Mouse (Mus musculus) kidney, postnatal 14 days (tissue): ENCODE measurements at regions not wholly inside any gene's neighbourhood (a gene's known extent, or its start where the extent isn't known, plus 50 kb on each side); places are given as distances from the start of the nearest gene placed in this dataset.
A peak's percentile ranks its signal among the peaks of the same experiment; 100 is the strongest.

Experiments used
- DNase-seq: peaks from one replicate; pipeline ENCODE4 v3.0.0; 2022; ENCODE audit warnings: mixed read lengths

DNA sequence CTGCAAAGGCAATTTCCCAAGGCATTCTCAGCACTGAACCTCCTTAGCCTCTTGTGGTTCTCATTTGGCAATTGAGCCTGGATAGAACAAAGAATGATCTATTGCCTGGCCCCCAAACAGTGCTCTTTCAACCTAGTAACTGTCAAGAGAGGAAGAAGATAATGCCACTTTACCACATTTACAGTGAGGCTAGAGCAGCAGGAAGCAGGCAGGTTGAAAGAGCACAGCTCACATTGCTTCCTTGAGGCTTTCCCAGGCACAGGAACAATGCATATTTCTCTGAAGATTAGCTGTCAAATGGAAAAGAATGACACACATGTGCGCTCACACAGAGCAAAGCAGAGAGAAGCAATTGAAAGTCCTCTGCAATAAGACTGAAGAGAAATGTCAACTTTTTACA, 1221.0 kb upstream of the Flrt2 start:
- DNase-seq: peak; percentile 39

DNA sequence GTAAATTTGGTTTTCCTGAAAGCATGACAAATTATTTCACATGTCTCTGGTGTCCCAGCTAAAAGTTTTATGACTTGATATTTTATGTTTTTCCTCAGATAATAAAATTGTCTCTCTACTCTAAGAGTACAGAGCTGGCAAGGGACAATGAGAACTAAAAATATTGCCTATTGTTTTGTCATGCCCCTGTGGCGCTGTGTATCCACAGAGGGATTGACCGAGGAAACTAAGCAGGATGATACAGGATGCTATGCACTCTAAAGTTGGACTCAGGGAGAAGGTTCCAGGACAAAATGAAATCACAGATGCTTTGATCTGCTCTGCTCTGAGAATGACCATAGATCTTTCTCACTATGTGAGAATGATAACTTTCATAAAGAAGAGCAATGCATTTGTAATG, 1203.3 kb upstream of the Flrt2 start:
- peak; percentile 19 for DNase-seq

DNA sequence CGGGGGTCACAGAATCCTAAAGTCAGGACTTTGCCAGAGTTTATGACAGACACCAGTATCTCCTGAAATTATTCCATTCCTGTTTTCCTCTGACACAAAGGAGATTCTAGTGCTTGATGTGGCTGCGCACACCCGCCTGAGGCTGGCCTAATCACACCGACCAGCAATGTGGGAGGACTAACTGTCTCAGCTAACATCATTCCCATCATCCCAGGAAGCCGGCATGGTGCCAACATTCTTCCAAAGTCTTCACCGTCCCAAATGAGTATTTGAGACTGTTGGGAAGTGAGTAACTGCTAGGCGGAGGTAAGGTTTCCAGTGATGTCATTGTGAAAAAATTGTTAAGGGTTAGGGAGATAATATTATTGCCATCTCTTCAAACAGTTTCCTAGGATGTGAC, 1183.9 kb upstream of the Flrt2 start:
- DNase-seq: no peak

DNA sequence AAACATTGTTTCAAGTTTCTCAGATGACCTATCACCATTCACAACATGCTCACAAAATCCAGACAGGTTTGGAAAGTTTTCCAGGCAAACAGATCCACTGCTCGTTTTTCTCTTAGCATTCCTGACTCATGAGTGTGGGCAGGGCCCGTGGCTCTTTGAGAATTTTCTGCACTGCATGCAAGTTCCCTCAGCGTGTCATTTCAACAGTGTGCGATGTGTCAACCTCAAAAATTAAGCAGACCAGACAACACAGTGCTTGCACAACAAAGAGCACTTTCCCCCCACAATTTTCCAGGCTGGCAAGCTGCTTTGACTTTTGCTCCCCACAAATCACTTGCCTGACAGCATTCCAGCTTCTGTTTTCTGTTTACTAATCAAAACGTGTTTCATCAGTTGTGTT, 1182.2 kb upstream of the Flrt2 start:
- DNase-seq: peak; percentile 23

DNA sequence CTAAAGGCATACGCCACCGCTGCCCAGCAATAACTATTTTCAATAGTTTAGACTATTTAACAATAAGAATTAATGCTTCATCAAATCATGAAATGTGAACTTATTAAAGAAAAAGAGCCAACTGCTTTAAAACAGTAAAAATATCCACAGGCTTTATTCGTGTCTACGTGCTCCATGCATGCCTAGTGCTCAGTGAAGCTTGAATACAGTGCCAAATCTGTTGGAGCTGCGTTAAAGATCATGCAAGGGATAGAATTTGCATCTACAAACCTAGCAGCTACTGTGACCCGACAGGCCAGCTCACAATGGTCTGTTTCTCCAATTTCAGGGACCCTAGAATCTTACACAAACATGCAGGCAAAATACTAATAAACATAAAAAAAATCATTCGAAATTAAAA, 1147.3 kb upstream of the Flrt2 start:
- peak; percentile 8 for DNase-seq

DNA sequence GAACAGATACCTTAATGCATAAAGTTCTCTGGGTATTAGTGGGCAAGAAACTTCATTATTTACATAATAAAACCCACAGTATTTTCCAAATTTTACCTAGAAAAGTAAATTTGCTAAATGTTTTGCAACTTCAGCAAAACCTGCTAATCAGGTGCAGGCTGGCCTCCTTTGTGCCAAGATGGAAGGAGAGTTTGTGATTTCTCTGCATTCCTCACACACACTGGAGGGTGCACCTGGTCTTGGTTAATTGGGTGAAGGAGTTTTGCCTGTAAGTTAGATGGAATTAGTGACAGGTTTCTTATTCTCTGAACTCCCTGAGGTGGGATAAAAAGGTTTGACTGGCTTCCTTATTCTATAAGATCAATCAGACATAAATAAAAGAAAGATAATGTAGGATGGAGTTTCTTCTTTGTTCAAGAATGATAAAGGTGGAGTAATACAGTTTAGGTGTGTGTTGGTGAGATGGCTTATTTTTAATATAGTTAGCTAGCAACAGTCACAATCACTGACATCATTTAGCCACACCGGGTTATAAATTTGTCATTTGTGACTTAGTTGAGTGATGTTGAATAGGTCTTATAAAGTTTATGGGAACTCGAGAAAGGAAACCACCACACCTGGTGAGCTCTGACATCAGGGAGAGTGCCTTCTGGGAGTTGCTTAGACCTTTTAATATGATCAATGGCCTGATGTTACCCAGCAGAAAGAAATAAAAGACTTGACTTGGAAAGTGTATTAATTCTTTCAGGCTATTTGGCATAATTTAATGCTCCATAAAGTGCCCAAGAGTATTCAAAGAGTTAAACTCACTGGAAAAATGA, 1131.4 kb upstream of the Flrt2 start:
- DNase-seq: no peak

DNA sequence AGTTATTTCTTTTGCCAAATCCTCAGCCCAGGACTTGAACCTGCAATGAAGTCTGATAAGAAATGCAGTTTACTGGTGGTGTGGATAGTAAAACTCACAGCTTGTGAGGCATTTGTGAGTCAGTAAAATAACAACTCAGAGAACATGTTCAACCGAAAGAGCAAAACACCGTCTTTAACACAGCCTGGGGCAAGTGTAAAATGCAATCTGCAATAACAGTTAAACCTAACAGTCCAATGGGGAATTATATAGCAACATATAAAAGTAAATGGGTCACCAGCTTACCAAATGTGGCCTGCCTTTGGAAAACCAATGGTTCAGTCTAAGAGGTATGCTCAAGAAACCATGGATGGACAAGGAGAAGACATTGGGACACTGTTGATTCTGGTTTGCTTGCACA, 1117.0 kb upstream of the Flrt2 start:
- no peak for DNase-seq

DNA sequence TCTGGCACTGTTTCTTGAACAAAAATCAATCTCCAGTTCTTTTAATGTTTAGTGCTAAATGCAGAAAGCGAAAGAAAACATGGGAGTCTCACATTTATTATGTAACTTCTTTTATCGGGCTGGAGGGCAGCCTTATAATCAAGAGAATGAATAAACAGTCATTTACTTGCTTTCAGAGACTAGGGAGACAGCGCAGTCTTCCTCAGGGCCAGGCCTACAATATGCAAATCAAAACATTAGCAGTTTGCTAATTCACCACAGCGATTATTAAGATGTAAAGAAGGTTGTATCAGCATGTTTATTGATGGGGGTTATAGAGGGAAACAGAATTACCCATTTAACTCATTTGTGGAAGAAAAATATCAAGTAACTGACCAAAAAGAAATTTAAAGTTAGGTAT, 1111.7 kb upstream of the Flrt2 start:
- no peak for DNase-seq

DNA sequence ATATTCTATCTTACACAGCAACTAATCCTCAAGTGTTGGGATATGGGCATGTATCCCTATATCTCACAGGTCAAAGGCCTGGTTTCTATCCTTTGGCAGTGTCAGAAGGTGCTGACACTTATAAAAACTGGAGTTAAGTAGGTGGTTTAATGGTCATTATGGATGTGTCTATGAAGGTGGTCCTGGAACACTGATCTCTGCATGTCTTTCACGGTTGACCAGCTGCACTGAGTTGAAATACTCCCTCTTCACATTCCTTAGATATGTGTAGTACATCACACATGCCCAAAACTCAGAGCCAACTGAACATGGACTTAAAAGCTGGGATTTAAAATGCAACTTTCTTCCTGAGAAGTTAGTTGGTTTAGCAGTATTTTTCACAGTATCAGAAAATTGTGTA, 1107.7 kb upstream of the Flrt2 start:
- DNase-seq: no peak

DNA sequence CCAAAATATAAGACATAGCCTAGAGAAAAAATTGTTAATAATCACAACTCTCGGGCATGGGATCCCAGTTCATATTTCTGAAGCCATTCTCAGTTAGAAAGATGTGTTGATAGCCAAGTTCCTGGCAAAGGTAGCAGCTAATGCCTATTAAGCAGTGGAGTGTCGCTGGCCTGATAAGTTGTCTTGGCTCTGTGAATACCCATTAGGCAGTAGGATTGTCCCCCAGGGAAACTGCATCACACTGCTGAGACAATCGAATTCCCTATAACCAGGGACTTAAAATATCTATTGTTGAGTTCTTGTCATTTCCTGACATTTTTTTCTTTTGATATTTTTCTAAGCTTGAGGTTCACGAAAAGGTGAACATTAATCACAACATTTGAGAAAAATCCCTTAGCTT, 1105.0 kb upstream of the Flrt2 start:
- DNase-seq: peak; percentile 25

DNA sequence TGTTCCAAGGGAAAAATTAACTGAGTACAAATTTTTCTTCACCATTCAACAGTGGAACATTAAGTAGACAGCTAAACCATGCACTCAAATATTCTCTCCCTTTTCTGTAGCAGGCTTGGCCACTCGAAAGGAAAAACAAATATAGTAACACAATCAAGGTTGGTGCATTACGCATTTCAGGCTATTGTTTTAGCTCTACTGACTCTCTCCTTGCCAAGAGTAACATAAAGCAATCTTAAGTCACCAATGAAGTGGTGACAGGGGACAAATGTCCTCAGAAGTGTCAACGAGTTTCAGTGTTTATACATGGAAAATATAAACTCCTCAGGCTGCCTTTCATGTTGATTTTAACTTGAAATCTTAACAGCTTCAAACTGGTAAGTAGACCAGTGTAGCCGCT, 1103.4 kb upstream of the Flrt2 start:
- DNase-seq: no peak

DNA sequence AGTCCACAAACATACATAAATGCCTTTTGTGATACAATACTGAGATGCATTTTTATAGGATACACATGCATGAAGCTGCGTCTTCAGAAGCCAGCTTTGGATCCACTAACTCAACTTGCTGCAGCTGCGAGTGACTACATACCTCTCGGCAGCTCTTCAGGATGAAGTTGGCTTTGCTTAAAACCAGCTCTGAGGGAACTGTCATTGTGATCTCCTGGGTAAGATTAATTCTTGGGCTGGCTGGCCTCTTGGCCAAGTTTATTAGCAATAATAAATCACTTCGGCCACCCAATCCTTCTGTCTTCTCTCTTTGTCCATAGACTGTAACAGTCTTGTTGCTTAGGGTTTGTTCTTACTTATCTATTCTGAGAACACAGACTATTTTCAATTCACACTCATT, 1103.0 kb upstream of the Flrt2 start:
- DNase-seq: peak; percentile 29

DNA sequence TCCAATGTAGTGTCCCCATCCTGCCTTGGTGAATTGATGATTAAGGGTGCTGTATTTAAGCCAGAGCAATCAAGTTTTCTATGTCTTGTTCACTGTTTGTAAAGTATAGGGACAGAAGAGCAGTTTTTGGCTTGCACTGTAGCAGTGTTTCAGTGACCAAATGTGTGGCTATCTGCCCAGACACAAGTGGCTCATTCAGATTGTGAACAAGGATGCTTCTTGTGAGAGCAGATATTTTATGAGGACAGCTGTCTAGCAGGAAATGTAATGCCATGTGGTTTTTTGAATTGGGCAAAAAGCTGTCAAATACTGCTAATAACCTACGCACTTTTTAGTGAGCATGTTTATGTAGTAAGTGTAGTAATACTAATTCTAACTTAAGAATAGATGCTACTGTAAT, 1086.5 kb upstream of the Flrt2 start:
- no peak for DNase-seq

DNA sequence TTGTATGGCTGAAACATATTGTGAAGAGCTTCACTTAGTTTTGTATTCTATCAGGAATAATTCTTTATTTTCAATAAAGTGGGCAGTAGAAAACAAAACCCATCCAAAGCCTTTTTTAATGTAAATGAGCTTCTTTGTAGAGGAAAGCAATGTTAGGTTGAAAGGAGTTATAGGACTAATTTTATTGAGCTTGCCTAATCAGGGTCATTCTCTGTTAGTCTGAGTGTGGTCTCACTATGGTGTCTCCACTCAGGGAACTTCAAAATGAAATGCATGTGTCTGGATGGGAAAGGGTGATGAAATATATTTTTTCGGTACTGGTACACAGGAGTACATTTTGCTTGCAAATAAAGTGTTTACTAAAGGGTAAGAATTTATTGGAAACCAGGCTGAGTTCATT, 1055.5 kb upstream of the Flrt2 start:
- DNase-seq: no peak

DNA sequence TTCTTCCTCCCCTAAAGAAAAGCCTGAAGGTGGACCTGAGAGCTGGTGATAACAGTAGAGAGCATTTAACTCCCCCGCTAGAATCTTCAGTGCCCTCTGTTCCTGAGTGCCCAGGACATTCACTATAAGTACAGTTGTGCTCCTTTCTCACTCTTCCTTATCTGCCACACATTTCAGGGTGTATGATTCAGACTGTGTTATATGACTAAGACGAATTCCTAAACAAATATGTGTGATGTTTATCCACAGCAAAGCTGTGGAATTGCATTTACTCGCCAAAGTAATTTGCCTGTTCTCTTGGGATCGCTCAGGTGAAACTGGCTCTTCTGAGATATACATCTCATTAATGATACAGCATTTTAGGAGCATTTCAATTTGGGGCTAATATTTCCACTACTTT, 1051.9 kb upstream of the Flrt2 start:
- DNase-seq: no peak

DNA sequence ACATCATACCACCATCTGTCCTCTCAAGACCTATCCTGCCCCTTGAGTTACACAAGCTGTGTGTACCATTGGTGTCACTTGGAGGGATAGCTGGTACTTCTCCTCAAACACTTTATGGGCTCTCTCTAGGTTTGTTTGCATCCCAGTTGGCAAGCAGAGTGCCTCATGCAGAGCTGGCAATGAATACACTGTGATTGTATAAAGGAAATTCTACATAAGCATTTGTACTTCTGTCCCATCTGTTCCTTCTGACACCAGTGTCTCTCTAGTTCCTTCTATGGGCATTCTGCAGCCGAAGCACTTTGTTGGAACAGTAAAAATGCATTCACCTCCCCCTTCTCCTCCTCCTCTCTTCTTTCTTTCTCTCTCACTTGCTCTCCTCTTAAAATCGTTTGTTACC, 1046.7 kb upstream of the Flrt2 start:
- DNase-seq: no peak

DNA sequence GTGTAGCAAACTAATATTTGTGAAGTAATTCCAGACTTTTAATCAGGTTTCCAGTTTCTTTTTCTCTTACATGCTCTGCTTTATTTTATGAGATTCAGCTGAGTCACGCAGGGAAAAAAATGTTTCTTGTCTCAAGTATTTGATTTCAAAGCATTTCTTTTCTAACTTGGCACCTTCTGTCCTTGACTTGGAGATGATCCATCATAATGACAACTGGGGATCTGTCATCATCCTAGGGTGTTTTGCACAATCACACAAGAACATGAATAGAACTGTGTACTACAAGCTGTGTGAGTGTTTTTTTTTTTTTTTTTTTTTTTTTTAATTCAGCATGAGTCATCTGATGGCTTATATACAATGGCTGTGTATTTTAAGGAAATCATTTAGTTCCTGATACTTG, 1022.0 kb upstream of the Flrt2 start:
- DNase-seq: no peak

DNA sequence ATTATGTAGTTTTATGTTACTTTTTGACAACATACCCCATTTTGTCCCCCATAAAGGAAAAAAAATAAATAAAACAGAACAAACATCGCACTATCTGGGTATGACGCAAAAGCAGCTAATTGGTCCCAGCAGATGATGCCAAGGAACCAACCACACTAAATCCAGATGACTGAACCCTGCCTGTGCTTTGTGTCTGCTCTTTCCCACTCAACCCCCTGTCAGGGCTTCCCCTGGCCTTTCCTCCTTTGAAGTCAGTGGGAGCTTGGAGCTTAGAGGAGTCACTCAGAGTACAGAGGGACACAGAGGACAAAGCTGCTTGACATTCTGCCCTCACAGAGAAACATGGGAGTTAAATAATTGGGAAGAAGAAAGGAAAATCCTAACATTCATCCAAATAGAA, 1017.1 kb upstream of the Flrt2 start:
- DNase-seq: peak; percentile 9

DNA sequence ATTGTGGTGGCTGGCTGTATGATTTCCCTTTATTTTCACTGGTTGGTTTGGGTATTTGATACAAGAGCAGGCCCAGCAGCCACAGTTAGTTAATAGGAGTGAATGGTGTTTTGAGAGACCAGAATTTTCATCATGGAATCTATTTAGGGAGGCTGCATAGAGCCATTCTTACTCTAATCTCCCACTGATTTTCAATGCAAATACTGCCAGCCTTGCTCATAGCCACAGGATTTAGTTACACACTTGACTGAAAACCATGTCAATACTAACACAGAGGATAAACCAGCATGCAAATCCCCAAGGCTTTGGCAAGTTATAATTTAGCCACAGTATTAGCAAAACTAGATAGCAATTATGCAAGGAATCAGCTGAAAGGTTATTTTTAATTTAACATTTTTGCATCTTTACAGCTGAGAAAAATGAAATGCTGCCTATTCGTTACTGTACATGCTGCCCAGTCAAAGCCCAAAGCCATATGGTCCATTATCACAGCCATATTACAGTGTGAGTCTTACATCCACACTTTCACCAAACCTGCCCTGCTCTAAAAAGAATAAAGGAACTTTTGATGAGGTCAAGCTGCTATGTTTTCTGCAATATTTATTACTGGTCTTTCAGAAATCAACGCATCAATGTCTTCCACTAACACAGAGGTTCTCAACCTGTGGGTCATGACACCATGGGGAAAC, 1000.5 kb upstream of the Flrt2 start:
- no peak for DNase-seq

DNA sequence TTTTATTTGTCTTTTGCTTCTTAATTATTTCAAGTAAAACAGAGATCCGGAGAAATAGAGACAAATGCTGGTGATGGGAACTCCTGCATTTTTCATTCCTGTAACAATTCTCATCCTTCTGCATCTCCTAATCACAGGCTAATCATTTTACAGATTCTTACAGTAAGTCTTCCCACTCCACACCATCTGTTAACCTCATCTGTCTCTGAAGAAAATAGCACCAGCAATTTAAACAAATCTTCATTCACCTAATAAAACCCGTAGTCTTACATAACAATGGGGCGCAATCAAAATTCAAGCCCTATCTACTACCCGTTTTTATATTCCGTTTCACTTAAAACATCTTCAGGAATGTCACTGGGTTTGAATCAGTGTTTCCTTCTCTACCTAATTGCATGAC, 960.6 kb upstream of the Flrt2 start:
- DNase-seq: no peak

DNA sequence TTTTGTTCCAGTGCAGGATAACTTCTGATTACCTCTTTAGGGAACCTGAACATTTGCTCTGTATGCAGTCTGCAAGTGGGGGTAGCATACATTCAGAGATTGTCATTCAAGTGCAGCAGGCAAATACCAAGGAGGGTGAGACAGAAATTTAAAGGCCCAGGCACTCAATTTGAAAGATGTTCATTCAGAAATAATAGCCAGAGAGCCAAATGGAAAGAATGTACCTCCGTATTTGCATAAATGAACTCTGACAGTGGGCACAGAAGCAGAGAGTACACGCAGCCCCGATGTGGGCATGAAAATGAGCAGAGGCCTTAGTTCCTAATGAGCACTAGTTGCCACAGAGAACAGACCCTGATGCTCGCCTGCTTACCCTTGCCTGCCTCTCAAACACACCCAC, 958.8 kb upstream of the Flrt2 start:
- DNase-seq: no peak

DNA sequence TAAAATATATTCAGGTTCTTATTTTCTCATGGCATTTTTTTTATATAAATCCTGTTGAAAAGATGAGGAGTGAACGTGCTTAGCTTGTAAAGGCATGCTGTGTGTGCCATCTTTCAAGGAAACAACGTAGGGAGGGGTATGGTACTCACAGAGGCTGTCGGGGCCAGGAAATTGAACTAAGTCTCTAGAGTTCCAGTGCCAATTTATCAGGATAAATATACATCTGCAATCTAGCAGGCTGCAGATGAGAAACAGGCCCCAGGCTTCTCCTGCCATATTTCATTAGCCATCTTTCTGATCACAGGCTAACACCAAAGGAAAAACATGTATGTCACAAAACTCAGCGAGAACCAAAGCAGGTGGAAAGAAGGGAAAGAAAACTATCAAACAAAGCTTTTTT, 954.8 kb upstream of the Flrt2 start:
- no peak for DNase-seq

DNA sequence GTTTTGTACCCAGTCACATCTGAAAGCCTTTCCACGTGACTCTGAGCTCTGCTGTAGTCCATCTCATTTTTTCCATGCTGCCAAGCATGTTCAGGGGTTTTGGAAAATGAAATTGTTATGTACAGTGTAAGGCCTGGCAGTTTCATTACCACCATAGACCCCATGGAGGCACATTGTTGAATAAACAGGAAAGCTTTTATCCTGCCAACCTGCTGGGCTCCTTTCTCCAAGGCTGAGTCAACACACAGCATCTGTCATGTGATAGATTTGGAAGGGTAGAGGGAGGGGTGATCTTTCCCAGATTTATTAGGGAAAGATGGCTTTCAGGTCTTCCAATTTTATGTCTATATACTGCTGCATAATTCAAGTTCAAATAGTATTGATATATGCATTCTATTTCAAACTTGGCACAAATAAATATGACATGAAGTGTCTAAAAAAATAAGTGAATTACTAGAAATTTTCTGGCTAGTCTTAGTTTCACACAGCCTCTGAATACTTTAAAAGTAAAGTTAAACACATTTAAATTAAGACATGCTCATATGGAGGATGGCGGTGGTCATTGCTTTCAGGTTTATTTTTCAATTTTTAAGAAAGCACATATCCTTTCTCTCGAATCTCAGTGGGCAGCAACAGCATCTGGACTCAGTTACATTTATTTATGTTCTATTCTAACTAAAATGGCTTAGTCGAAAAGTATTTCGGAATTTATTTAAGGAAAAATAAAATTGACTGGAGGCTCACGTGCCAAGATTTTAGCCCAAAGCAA, 942.1 kb upstream of the Flrt2 start:
- no peak for DNase-seq

DNA sequence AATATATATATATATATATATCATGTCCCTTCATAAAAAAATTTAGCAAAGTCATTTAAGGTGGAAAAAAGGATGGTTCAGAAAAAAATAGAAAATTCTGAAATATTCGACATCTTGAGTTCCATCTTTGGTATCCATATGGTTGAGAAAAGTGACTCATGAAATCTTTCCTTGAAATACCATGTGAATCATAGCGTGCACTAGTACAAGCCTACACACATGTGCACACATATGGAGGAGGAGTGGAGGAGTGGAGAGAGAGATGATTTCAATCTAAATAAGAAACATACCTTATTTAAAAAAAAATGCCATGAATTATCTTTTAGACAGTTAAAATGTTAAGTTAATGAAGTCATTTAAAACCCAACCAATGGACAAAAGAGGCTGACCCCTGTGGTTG, 936.3 kb upstream of the Flrt2 start:
- no peak for DNase-seq
